Mouse (Mus musculus) liver, embryonic 11.5 days (tissue): ENCODE measurements around the gene Adamts6. TPM values are rescaled to one million over a fixed set of nuclear protein-coding genes. Genes with fewer than 3 reads are reported as not detected.

ENCODE experiments used
- ATAC-seq: fragments of 200-750 bp; cut with Nextera tagmentation; replicated peaks from 2 replicates; pipeline ENCODE4 v1.8.0; 2017; ENCODE audit warnings: moderate number of reproducible peaks, mild to moderate bottlenecking, moderate TSS enrichment, moderate library complexity; ENCODE audit not compliant: low FRiP score
- DNase-seq: peaks from one replicate; pipeline ENCODE4 v3.0.0-alpha.2; 2017; ENCODE audit warnings: low spot score
- H3K27ac ChIP-seq: fragments of 300-500 bp; sonication (generic); 2 replicates; pipeline ENCODE4 v1.5.1; 2014; ENCODE audit warnings: mild to moderate bottlenecking, low read depth, low read length, control low read depth
- H3K27me3 ChIP-seq: fragments of 300-500 bp; sonication (generic); replicated peaks from 2 replicates; pipeline ENCODE4 v1.6.1; 2014; ENCODE audit warnings: low read length, mixed read lengths; ENCODE audit not compliant: control insufficient read depth, insufficient read depth
- H3K36me3 ChIP-seq: fragments of 300-500 bp; sonication (generic); 2 replicates; pipeline ENCODE4 v1.6.1; 2014; ENCODE audit warnings: mild to moderate bottlenecking, low read length, moderate library complexity, mixed read lengths; ENCODE audit not compliant: control insufficient read depth, insufficient read depth
- H3K4me1 ChIP-seq: fragments of 300-500 bp; sonication (generic); replicated peaks from 2 replicates; pipeline ENCODE4 v1.6.1; 2014; ENCODE audit warnings: low read length, mixed read lengths; ENCODE audit not compliant: control insufficient read depth, insufficient read depth
- H3K4me2 ChIP-seq: fragments of 300-500 bp; sonication (generic); 2 replicates; pipeline ENCODE4 v1.6.1; 2014; ENCODE audit warnings: mild to moderate bottlenecking, control low read depth, moderate library complexity
- H3K4me3 ChIP-seq: fragments of 300-500 bp; sonication (generic); 2 replicates; pipeline ENCODE4 v1.5.1; 2014; ENCODE audit warnings: low read depth, low read length, control low read depth
- H3K9ac ChIP-seq: fragments of 300-500 bp; sonication (generic); 2 replicates; pipeline ENCODE4 v1.6.1; 2014; ENCODE audit warnings: low read depth, low read length, control low read depth
- H3K9me3 ChIP-seq: fragments of 300-500 bp; sonication (generic); 2 replicates; pipeline ENCODE4 v1.6.1; 2016; ENCODE audit warnings: low read length, inconsistent platforms, mixed read lengths; ENCODE audit not compliant: control insufficient read depth
- WGBS: fragments of 180-500 bp; shearing (Covaris S2); extraction: QIAGEN DNeasy Blood & Tissue Kit; methylation state at CpG from one replicate; pipeline ENCODE4 v1.1.7; 2014; 5-methylcytosine and 5-hydroxymethylcytosine counted together
- polyA plus RNA-seq: library from polyadenylated mRNA; unstranded; fragments of >200 nt; fragmentation: Nextera tagmentation; extraction: Ambion mirVana; gene quantifications from 2 replicates; pipeline ENCODE4 v1.2.1, GENCODE M21; 2014

The Adamts6 gene
- polyA plus RNA-seq, 1 experiment from 2014 or later = 0.95 TPM

GRCm38 (mm10) chr13:104531841-104532240 lies 244.2 kb downstream of the Adamts6 start:
- Histone ChIP-seq H3K27me3 (no peaks in the 10 kb centered on the region), H3K4me3 (no peak overlapping the region), H3K4me2 (no peak overlapping the region), H3K27ac (no peak overlapping the region), H3K9me3 (no peaks in the 10 kb centered on the region), H3K4me1 (no peaks in the 10 kb centered on the region), H3K9ac (no peak overlapping the region), H3K36me3 (no peaks in the 10 kb centered on the region)
- no peak for DNase-seq
- no peak for ATAC-seq
- WGBS = 91% methylated on average over 8 of the region's 8 CpGs

- WGBS = 88% methylated on average over 7 of the region's 7 CpGs
Measured at GRCm38 (mm10) chr13:104532723-104533122, 245.1 kb downstream of the Adamts6 start.

GRCm38 (mm10) chr13:104533806-104534495 lies 246.3 kb downstream of the Adamts6 start:
- no peak for DNase-seq
- Histone ChIP-seq H3K9me3 (no peaks in the 10 kb centered on the region), H3K9ac (no peak overlapping the region), H3K4me3 (no peak overlapping the region), H3K27ac (no peak overlapping the region), H3K4me2 (no peak overlapping the region), H3K27me3 (no peaks in the 10 kb centered on the region), H3K36me3 (no peaks in the 10 kb centered on the region), H3K4me1 (no peaks in the 10 kb centered on the region)
- WGBS = 85% methylated on average over 7 of the region's 7 CpGs
- ATAC-seq = no peak

More at GRCm38 (mm10) chr13:104532723-104533122, 245.1 kb downstream of the Adamts6 start:
- no peak for DNase-seq
- H3K36me3 ChIP-seq = no peaks in the 10 kb centered on the region
- no peak overlapping the region for H3K27ac ChIP-seq
- no peak for ATAC-seq
- no peaks in the 10 kb centered on the region for H3K4me1 ChIP-seq
- H3K9me3 ChIP-seq = no peaks in the 10 kb centered on the region
- no peak overlapping the region for H3K4me3 ChIP-seq
- no peak overlapping the region for H3K9ac ChIP-seq
- H3K4me2 ChIP-seq = no peak overlapping the region
- no peaks in the 10 kb centered on the region for H3K27me3 ChIP-seq

GRCm38 (mm10) chr13:104540861-104541398 lies 253.3 kb downstream of the Adamts6 start:
- ATAC-seq (no peak; the same call in 1 of the 2 replicates), DNase-seq (no peak)
- no peak overlapping the region for H3K27ac ChIP-seq
- no peak overlapping the region for H3K4me2 ChIP-seq
- no peaks in the 10 kb centered on the region for H3K27me3 ChIP-seq
- H3K36me3 ChIP-seq = no peaks in the 10 kb centered on the region
- H3K9ac ChIP-seq = no peak overlapping the region
- no peaks in the 10 kb centered on the region; the same call in 1 of the 2 replicates for H3K4me1 ChIP-seq
- 49% methylated on average over 7 of the region's 7 CpGs for WGBS
- no peak overlapping the region for H3K4me3 ChIP-seq
- no peaks in the 10 kb centered on the region for H3K9me3 ChIP-seq

- no peak overlapping the region for H3K4me2 ChIP-seq
- ATAC-seq = no peak
Measured at GRCm38 (mm10) chr13:104542123-104542758, 254.6 kb downstream of the Adamts6 start.

GRCm38 (mm10) chr13:104542759-104543141 lies 255.1 kb downstream of the Adamts6 start:
- DNase-seq = no peak
- no peak overlapping the region for H3K4me2 ChIP-seq
- no peak for ATAC-seq
- no peaks in the 10 kb centered on the region for H3K9me3 ChIP-seq
- no peak overlapping the region for H3K9ac ChIP-seq
- no peak overlapping the region for H3K27ac ChIP-seq
- WGBS = 74% methylated on average over 4 of the region's 4 CpGs
- H3K4me3 ChIP-seq = no peak overlapping the region
- H3K27me3 ChIP-seq = no peaks in the 10 kb centered on the region
- no peaks in the 10 kb centered on the region for H3K36me3 ChIP-seq
- no peaks in the 10 kb centered on the region; the same call in 1 of the 2 replicates for H3K4me1 ChIP-seq

More at GRCm38 (mm10) chr13:104542123-104542758, 254.6 kb downstream of the Adamts6 start:
- H3K27me3 ChIP-seq = no peaks in the 10 kb centered on the region
- 76% methylated on average over 10 of the region's 10 CpGs for WGBS
- no peaks in the 10 kb centered on the region; the same call in 1 of the 2 replicates for H3K4me1 ChIP-seq
- H3K9ac ChIP-seq = no peak overlapping the region
- no peaks in the 10 kb centered on the region for H3K36me3 ChIP-seq
- H3K4me3 ChIP-seq = no peak overlapping the region
- no peak for DNase-seq
- no peak overlapping the region; the same call in 1 of the 2 replicates for H3K27ac ChIP-seq
- H3K9me3 ChIP-seq = no peaks in the 10 kb centered on the region

Other genes with a start within 250 kb of the Adamts6 start
- 20.9 and 22.7 TPM in 2 replicates for gene Nln, start 178.2 kb upstream of the Adamts6 start, polyA plus RNA-seq
- gene Sgtb, start 178.1 kb upstream of the Adamts6 start, polyA plus RNA-seq = 2.1 and 2.7 TPM in 2 replicates
- gene Trappc13, start 109.4 kb upstream of the Adamts6 start, polyA plus RNA-seq = 57.3 and 60.6 TPM in 2 replicates
- gene Trim23, start 109.0 kb upstream of the Adamts6 start, polyA plus RNA-seq = 13.7 and 15.0 TPM in 2 replicates
- 94.9 and 100.0 TPM in 2 replicates for gene Cenpk, start 59.2 kb upstream of the Adamts6 start, polyA plus RNA-seq
- gene Ppwd1, start 59.0 kb upstream of the Adamts6 start, polyA plus RNA-seq = 17.0 and 18.4 TPM in 2 replicates